Mouse (Mus musculus): Measurements from ENCODE around the gene Gng11. TPM values are rescaled to one million over a fixed set of nuclear protein-coding genes. Genes with fewer than 3 reads are reported as not detected.

The Gng11 gene
- polyA plus RNA-seq, 1 experiment from 2014 or later: 25.9 TPM

Other genes starting within 250 kb of the Gng11 start
- not detected in 2 replicates for gene Calcr, start 239.2 kb upstream of the Gng11 start, polyA plus RNA-seq (2015; fragmentation: Nextera tagmentation; extraction: Ambion mirVana)
- 23.1 and 24.9 TPM in 2 replicates for gene Tfpi2, start 15.0 kb upstream of the Gng11 start, polyA plus RNA-seq (2015; fragmentation: Nextera tagmentation; extraction: Ambion mirVana)
- gene Gngt1, start 10.1 kb upstream of the Gng11 start, polyA plus RNA-seq (2015; fragmentation: Nextera tagmentation; extraction: Ambion mirVana): not detected in 2 replicates
- 34.3 and 37.7 TPM in 2 replicates for gene Bet1, start 83.1 kb downstream of the Gng11 start, polyA plus RNA-seq (2015; fragmentation: Nextera tagmentation; extraction: Ambion mirVana)